Mouse (Mus musculus): Measurements from ENCODE around the gene Atp1b2. TPM values are rescaled to one million over a fixed set of nuclear protein-coding genes. Genes with fewer than 3 reads are reported as not detected.

Atp1b2 gene
- polyA plus RNA-seq, 1 experiment = 40.5 TPM

GRCm38 (mm10) chr11:69600098-69600497 lies 5.6 kb downstream of the Atp1b2 start:
- H3K4me3 ChIP-seq (ENCODE audit: control insufficient read depth, low read depth, low read length) = no peak overlapping the region
- H3K27me3 ChIP-seq (ENCODE audit: control insufficient read depth, insufficient read depth, low read length) = no peaks in the 10 kb centered on the region
- H3K36me3 ChIP-seq (ENCODE audit: control insufficient read depth, insufficient read depth, low read length) = no peaks in the 10 kb centered on the region
- H3K4me1 ChIP-seq (ENCODE audit: control insufficient read depth, insufficient read depth, low read length) = peaks cover 12% of the 10 kb centered on the region
- TF ChIP-seq POLR2A (IDR thresholded peaks at IDR 0.05; ENCODE audit: control insufficient read depth, low read depth, low read length) = no peak
- no peak for TF ChIP-seq CTCF (IDR thresholded peaks at IDR 0.05; ENCODE audit: control insufficient read depth, insufficient read depth, insufficient replicate concordance, low read depth, low read length)
- H3K27ac ChIP-seq (ENCODE audit: control insufficient read depth, insufficient read depth, low read depth, low read length) = no peak overlapping the region; the same call in 1 of the 2 replicates

DNA sequence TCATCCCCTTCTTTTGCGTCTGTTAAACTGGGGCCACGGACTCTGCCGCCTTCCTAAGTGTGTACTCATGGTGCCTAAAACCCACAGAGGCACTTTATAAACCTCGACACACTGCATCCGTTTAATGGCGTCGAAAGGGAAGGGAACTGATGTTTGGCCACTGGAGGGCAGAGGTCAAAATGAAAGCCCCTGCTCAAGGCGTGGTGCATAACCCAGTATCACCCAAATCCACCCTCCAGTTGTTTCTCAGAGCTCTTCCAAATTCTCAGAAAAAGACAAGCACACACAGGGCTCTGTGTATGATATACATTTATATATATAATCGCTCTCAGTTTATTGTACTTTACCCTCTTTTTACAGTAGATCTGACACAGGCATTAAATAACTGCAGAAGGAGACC lies 6.3 kb downstream of the Atp1b2 start:
- no peak overlapping the region for H3K27ac ChIP-seq (ENCODE audit: control insufficient read depth, insufficient read depth, low read depth, low read length)
- no peaks in the 10 kb centered on the region for H3K27me3 ChIP-seq (ENCODE audit: control insufficient read depth, insufficient read depth, low read length)
- H3K36me3 ChIP-seq (ENCODE audit: control insufficient read depth, insufficient read depth, low read length) = no peaks in the 10 kb centered on the region
- peaks cover 5% of the 10 kb centered on the region for H3K4me1 ChIP-seq (ENCODE audit: control insufficient read depth, insufficient read depth, low read length)
- TF ChIP-seq CTCF (IDR thresholded peaks at IDR 0.05; ENCODE audit: control insufficient read depth, insufficient read depth, insufficient replicate concordance, low read depth, low read length) (no peak), POLR2A (IDR thresholded peaks at IDR 0.05; ENCODE audit: control insufficient read depth, low read depth, low read length) (no peak)
- no peak overlapping the region for H3K4me3 ChIP-seq (ENCODE audit: control insufficient read depth, low read depth, low read length)

DNA sequence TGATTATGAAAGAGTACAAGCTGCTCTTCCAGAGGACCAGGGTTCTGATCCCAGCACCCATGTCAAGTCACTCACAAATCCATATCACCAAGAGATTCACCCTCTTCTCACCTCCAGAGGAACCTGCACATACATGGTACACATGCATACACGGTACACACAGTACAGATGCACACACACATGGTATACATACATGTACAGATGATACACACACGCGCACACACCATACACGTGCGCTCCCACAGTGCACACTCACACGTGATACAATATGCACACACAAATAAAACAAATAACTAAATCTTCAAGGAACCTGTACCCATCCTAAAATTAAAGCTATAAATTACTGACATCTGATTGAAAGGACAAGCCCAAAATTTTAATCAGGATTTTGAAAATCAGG lies 10.9 kb downstream of the Atp1b2 start:
- Histone ChIP-seq H3K27ac (ENCODE audit: control insufficient read depth, insufficient read depth, low read depth, low read length) (no peak overlapping the region), H3K4me1 (ENCODE audit: control insufficient read depth, insufficient read depth, low read length) (no peaks in the 10 kb centered on the region; the same call in 1 of the 2 replicates), H3K27me3 (ENCODE audit: control insufficient read depth, insufficient read depth, low read length) (no peaks in the 10 kb centered on the region), H3K36me3 (ENCODE audit: control insufficient read depth, insufficient read depth, low read length) (no peaks in the 10 kb centered on the region; the same call in 1 of the 2 replicates), H3K4me3 (ENCODE audit: control insufficient read depth, low read depth, low read length) (no peak overlapping the region)
- no peak for TF ChIP-seq POLR2A (IDR thresholded peaks at IDR 0.05; ENCODE audit: control insufficient read depth, low read depth, low read length)
- TF ChIP-seq CTCF (IDR thresholded peaks at IDR 0.05; ENCODE audit: control insufficient read depth, insufficient read depth, insufficient replicate concordance, low read depth, low read length) = no peak

GRCm38 (mm10) chr11:69592799-69593198 lies 12.9 kb downstream of the Atp1b2 start:
- Histone ChIP-seq H3K27ac (ENCODE audit: control insufficient read depth, insufficient read depth, low read depth, low read length) (no peak overlapping the region), H3K4me3 (ENCODE audit: control insufficient read depth, low read depth, low read length) (no peak overlapping the region), H3K36me3 (ENCODE audit: control insufficient read depth, insufficient read depth, low read length) (peaks cover 4% of the 10 kb centered on the region; the same call in 1 of the 2 replicates), H3K4me1 (ENCODE audit: control insufficient read depth, insufficient read depth, low read length) (no peaks in the 10 kb centered on the region), H3K27me3 (ENCODE audit: control insufficient read depth, insufficient read depth, low read length) (no peaks in the 10 kb centered on the region)
- TF ChIP-seq POLR2A (IDR thresholded peaks at IDR 0.05; ENCODE audit: control insufficient read depth, low read depth, low read length) (no peak), CTCF (IDR thresholded peaks at IDR 0.05; ENCODE audit: control insufficient read depth, insufficient read depth, insufficient replicate concordance, low read depth, low read length) (no peak)

DNA sequence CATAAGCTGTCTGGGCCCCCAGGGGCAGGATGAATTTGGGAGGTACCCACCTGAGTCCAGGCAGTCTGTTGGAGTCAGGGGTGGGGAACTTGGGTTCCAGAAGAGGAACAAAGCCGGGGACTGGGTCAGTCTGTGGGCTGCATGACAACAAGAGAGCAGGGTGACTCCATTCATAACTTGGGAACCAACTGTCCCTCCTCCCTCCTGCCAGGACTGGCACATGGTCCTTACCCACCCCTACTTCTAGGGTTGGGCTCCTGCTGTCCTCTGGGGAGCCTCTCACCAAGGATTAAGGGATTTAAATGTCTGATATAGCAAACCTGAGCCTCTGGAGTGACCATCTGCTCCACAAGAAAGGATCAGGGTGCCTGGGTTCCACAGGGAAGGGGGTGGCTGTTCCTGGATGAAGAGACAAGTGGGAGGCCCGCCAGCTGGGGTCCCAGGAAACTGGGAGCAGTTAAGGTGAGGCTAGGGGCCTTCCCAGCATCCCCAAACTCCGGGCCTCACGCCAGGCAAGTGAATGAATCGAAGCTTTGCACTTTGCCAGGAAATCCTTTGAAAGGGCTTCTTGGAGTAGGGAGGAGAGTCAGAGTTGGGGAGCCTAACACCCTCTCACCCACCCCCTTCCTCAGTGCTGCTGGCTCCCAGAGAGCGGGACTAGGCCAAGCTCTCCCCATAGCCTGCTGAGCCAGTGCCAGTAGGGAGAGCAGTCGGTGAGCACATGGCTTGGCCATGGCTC lies 13.7 kb downstream of the Atp1b2 start:
- TF ChIP-seq CTCF (IDR thresholded peaks at IDR 0.05; ENCODE audit: control insufficient read depth, insufficient read depth, insufficient replicate concordance, low read depth, low read length) (no peak), POLR2A (IDR thresholded peaks at IDR 0.05; ENCODE audit: control insufficient read depth, low read depth, low read length) (no peak)
- H3K36me3 ChIP-seq (ENCODE audit: control insufficient read depth, insufficient read depth, low read length) = peaks cover 5% of the 10 kb centered on the region; the same call in 1 of the 2 replicates
- H3K27ac ChIP-seq (ENCODE audit: control insufficient read depth, insufficient read depth, low read depth, low read length) = no peak overlapping the region

DNA sequence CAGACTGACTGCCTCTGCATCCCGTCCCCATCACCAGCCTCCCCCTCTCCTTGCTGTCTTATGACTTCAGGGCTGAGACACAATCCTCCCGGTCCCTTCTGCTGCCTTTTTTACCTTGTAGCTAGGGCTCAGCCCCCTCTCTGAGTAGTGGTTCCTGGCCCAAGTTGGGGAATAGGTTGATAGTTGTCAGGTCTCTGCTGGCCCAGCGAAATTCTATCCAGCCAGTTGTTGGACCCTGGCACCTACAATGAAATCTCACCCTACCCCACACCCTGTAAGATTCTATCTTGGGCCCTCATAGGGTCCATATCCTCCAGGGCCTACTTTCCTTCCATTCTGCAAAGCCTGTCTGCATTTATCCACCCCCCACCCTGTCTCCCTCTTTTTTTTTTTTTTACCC lies 14.3 kb downstream of the Atp1b2 start:
- TF ChIP-seq CTCF (IDR thresholded peaks at IDR 0.05; ENCODE audit: control insufficient read depth, insufficient read depth, insufficient replicate concordance, low read depth, low read length) (no peak), POLR2A (IDR thresholded peaks at IDR 0.05; ENCODE audit: control insufficient read depth, low read depth, low read length) (no peak)
- Histone ChIP-seq H3K4me1 (ENCODE audit: control insufficient read depth, insufficient read depth, low read length) (no peaks in the 10 kb centered on the region), H3K4me3 (ENCODE audit: control insufficient read depth, low read depth, low read length) (no peak overlapping the region), H3K36me3 (ENCODE audit: control insufficient read depth, insufficient read depth, low read length) (peaks cover 5% of the 10 kb centered on the region; the same call in 1 of the 2 replicates), H3K27me3 (ENCODE audit: control insufficient read depth, insufficient read depth, low read length) (no peaks in the 10 kb centered on the region), H3K27ac (ENCODE audit: control insufficient read depth, insufficient read depth, low read depth, low read length) (no peak overlapping the region)

More for the DNA sequence above, 13.7 kb downstream of the Atp1b2 start:
- no peak overlapping the region for H3K4me3 ChIP-seq (ENCODE audit: control insufficient read depth, low read depth, low read length)
- no peaks in the 10 kb centered on the region for H3K27me3 ChIP-seq (ENCODE audit: control insufficient read depth, insufficient read depth, low read length)
- H3K4me1 ChIP-seq (ENCODE audit: control insufficient read depth, insufficient read depth, low read length) = no peaks in the 10 kb centered on the region

DNA sequence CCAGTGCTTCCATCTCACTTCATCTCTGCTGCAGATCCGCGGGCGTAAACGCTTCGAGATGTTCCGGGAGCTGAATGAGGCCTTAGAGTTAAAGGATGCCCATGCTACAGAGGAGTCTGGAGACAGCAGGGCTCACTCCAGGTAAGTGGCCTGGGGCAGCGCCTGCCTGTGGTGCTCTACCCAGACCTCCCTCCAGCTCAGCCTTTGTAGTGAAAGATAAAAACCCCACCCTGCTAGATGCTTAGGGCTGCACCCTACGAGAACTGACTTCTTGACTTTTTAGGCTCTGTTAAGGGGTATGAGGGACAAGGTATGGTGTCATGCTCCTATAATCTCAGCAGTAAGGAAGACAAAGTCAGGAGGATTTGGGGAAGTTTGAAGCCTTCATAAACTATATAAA lies 15.1 kb downstream of the Atp1b2 start:
- TF ChIP-seq POLR2A (IDR thresholded peaks at IDR 0.05; ENCODE audit: control insufficient read depth, low read depth, low read length) (no peak), CTCF (IDR thresholded peaks at IDR 0.05; ENCODE audit: control insufficient read depth, insufficient read depth, insufficient replicate concordance, low read depth, low read length) (no peak)
- Histone ChIP-seq H3K27ac (ENCODE audit: control insufficient read depth, insufficient read depth, low read depth, low read length) (no peak overlapping the region), H3K27me3 (ENCODE audit: control insufficient read depth, insufficient read depth, low read length) (no peaks in the 10 kb centered on the region), H3K36me3 (ENCODE audit: control insufficient read depth, insufficient read depth, low read length) (peaks cover 5% of the 10 kb centered on the region; the same call in 1 of the 2 replicates), H3K4me3 (ENCODE audit: control insufficient read depth, low read depth, low read length) (no peak overlapping the region), H3K4me1 (ENCODE audit: control insufficient read depth, insufficient read depth, low read length) (no peaks in the 10 kb centered on the region)

Measured in testis, adult 2 months (tissue).